Mouse (Mus musculus) liver (tissue): Measurements from ENCODE around the gene Ncor2.

ENCODE experiments used
- DNase-seq: peaks from one replicate; pipeline ENCODE4 v3.0.0-alpha.2; 2020; ENCODE audit warnings: mixed read lengths

Ncor2 gene

GRCm38 (mm10) chr5:125011166-125011565, 167.9 kb downstream of the Ncor2 start:
- no peak for DNase-seq

- no peak for DNase-seq
Measured at GRCm38 (mm10) chr5:125006896-125007295, 172.1 kb downstream of the Ncor2 start.

GRCm38 (mm10) chr5:125005871-125006652, 173.0 kb downstream of the Ncor2 start:
- DNase-seq, result no peak

GRCm38 (mm10) chr5:125003873-125004255, 175.2 kb downstream of the Ncor2 start:
- DNase-seq, result no peak

GRCm38 (mm10) chr5:125002969-125003872, 175.8 kb downstream of the Ncor2 start, which contains the start of gene Rflna:
Gene Rflna, plus strand, starts transcription at chr5:125003221.
- DNase-seq, result peak; percentile 51

GRCm38 (mm10) chr5:125000756-125001250, 178.2 kb downstream of the Ncor2 start:
- no peak for DNase-seq

GRCm38 (mm10) chr5:124997913-124998312, 181.1 kb downstream of the Ncor2 start:
- no peak for DNase-seq

- no peak for DNase-seq
Measured at GRCm38 (mm10) chr5:124996816-124997215, 182.2 kb downstream of the Ncor2 start.

- DNase-seq, result no peak
Measured at GRCm38 (mm10) chr5:124992891-124993290, 186.1 kb downstream of the Ncor2 start.

GRCm38 (mm10) chr5:124992323-124992722, 186.7 kb downstream of the Ncor2 start:
- no peak for DNase-seq

GRCm38 (mm10) chr5:124989724-124990123, 189.3 kb downstream of the Ncor2 start:
- DNase-seq, result no peak

- DNase-seq, result no peak
Measured at GRCm38 (mm10) chr5:124986656-124987055, 192.4 kb downstream of the Ncor2 start.

GRCm38 (mm10) chr5:124986222-124986621, 192.8 kb downstream of the Ncor2 start:
- DNase-seq, result no peak

GRCm38 (mm10) chr5:124969790-124970189, 209.2 kb downstream of the Ncor2 start:
- peak; percentile 16 for DNase-seq
